Mouse (Mus musculus) megakaryocyte, embryonic 14.5 days (primary cell): Measurements from ENCODE around the gene Pias3.

ENCODE experiments used
- FLI1 ChIP-seq: IDR thresholded peaks from 2 replicates; pipeline ENCODE4 v1.6.1; 2012; ENCODE audit warnings: low read length, inconsistent platforms, mixed read lengths
- GATA1 ChIP-seq: IDR thresholded peaks from 3 replicates; pipeline ENCODE4 v1.6.1; 2012; ENCODE audit warnings: mixed read lengths, low read length, inconsistent platforms, borderline replicate concordance

DNA sequence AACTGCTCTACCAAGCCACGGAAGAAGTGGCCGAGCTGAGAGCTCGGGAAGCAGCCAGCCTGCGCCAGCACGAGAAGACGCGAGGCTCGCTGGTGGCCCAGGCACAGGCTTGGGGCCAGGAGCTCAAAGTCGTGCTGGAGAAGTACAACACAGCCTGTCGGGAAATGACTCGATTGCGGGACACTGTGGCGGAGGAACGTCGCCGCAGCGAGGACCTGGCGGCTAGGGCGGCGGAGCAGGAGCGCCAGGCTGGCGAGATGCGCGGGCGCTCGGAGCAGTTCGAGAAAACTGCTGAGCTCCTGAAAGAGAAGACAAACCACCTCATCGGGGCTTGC is 11.4 kb upstream of the Pias3 start:
- TF ChIP-seq GATA1 (no peak), FLI1 (no peak)
